Mouse (Mus musculus) frontal cortex, postnatal 10 days (tissue): ENCODE measurements around the gene Hnrnpd.

ENCODE experiments used
- DNase-seq, 2 experiments: peaks; one replicate each; pipeline ENCODE4 v3.0.0; 2022; ENCODE audit warnings: low spot score in 2 of 2, mixed read lengths in 1 of 2

The Hnrnpd gene

DNA sequence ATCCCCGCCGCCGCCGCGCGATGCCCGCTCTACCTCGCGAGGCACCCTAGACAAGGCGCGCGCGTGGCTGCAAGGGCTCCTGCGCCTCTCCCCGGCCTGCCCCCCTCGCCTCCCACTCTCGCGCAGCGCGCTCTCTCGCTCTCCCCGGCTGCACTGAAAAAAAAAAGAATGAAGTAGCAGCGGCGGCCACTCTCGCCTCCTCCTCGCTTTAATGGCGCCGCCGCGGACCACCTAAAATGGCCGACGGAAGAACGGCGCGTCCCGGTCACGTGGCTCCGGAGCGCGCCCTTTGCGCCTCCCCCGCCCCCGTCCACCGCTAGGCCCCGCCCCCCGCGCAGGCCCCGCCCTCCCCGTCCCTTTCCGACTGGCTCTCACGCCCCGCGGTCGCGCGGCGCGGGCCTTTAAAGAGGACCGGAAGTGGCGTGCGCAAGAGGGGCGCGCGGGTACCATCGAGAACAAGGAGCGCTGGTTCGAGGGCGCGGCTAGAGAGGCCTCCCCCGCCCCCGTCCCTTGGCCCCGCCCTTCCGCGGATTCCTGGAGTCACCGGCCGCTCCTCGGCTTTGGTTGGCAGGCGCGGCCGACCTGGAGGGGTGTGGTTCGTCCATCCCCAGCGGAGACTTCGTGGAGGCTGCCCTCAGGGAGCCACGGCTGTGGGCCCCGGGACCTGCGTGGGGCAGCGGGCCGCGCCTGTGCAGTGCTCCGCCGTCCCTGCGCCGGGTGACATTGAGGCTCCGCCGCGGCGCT, at the start of gene Hnrnpd, which contains the start of gene 4930524J08Rik:
Gene Hnrnpd, minus strand, starts transcription at position 240 of the 744 bp plus-strand sequence.
Gene 4930524J08Rik, plus strand, starts transcription at position 363 of the 744 bp plus-strand sequence.
- peak; percentile 92 to 93 for DNase-seq

DNA sequence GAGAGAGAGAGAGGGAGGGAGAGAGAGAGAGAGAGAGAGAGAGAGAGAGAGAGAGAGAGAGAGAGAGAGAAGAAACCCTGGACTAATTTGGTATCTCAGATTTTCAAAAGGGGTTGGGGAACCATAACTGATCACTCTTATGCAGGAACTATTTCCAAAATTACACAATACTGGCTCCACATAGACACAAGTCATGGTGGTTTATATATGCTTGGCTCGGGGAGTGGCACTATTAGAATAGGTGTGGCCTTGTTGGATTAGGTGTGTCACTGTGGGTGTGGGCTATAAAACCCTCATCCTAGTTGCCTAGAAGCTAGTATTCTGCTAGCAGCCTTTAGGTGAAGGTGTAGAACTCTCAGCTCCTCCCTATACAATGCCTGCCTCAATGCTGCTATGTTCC, 46.1 kb upstream of the Hnrnpd start:
- DNase-seq = no peak

DNA sequence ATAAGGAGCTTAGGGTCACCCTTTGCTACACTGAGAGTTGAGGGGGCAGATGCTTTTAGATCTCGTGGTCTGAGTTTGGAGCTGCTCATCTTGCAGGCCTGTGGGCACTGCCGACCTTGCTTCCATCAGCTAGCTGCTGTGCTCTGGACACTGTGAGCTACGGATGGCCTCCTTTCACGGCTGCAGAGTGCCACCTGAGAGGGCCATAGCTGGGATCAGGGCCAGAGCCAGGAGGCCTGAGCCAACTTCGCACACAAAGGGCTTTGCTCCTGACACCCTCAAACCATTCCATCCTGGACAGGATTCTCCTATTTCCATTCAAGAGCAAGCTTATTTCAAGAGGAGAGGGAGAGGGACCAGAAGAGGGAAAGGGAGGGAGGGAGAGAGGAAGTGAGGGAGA, 45.7 kb upstream of the Hnrnpd start:
- DNase-seq = no peak

DNA sequence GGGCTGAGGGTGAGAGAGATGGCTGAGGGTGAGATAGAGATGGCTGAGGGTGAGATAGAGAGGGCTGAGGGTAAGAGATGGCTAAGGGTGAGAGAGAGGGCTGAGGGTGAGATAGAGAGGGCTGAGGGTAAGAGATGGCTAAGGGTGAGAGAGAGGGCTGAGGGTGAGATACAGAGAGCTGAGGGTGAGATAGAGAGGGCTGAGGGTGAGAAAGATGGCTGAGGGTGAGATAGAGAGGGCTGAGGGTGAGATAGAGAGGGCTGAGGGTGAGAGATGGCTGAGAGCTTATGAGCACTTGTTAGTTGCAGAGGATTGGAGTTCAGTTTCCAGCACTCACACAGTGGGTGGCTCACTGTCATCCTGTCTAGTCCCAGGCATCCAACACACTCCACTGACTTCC, 41.4 kb upstream of the Hnrnpd start:
- no peak for DNase-seq

DNA sequence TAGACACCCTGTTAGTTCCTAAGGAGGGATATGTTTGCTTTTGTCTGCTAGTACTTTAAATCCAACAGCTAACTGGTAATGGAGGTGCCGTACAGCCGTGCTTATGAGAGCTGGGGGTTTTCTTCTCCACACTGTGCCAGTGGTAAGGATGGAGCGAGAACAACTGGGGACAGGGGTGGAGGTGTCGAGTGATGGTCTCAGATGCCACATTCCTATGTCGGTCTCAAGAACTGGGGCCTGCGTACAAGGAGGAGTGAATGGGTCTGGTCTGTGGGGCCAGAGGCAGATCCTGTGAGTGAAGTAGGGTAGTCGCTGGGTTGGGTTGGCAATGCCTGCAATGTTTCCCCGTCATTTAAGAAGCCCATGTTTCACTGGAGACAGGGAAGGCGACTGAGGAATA, 33.9 kb upstream of the Hnrnpd start:
- no peak for DNase-seq

DNA sequence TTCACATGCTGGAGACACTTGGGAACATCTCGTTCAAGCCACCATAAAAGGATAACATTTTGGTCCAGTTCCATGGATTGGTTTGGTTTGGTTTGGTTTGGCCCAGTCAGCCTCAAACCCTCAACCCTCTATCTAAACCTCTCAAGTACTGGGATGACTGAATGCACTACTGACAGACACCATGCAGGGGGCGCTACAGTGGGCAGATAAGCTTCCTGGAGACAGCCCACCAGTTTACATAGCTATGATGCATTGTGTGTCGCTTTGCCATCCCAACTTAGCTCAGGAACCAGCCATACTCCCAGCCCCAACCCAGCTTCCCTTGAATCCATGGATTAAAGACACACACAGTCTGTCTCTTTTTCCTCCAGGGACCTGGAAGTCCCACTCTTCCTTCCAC, 29.7 kb upstream of the Hnrnpd start:
- no peak for DNase-seq

DNA sequence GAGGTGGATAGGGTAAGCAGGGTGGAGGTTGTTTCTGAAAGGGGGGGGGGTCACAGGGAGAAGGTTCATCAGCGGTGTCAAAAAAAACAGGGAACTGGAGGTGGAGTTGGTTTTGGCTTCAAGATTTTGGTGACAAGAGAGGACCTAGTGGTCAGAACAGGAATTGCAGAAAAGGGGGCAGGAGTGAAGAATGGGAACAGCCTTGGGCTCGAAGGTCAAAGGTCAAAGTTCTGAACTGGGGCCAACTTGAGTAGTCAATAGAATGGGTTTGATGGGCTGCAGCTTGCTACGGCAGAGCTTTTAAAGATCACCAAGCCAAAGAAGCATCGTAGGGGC, 28.3 kb upstream of the Hnrnpd start:
- DNase-seq = no peak

DNA sequence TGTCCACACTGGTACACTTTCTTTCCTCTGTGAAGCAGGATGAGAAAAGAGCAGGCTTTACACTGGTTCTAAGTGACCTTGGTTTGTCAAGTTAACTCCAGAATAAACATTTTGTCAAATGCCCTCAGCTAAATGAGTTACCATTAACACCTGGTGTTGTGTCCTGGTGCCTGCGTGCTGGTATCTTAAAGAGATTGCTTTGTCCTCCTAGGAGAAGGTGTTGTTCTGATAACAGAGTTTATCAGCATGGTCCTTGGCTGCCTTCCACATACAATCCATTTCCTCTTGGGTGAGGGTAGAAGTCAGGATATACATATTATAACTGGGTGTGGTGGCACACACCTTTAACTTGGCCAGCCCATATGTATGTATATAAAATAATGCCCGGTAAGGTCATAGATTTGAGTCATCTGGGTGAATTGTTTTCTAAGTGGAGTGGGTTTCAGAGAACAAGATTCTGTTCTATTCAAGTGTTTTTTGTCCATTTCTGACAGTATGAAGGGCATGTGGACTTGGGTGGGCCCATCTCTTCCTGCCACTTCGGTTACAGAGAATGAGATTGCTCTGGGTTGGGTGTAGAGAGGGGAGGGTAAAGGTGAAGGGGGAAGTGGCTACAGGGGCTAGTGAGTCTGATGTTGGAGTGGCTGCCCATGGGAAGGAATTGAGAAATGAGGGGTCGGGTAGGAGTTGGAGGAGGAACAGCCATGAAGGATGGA, 27.7 kb upstream of the Hnrnpd start:
- no peak for DNase-seq

DNA sequence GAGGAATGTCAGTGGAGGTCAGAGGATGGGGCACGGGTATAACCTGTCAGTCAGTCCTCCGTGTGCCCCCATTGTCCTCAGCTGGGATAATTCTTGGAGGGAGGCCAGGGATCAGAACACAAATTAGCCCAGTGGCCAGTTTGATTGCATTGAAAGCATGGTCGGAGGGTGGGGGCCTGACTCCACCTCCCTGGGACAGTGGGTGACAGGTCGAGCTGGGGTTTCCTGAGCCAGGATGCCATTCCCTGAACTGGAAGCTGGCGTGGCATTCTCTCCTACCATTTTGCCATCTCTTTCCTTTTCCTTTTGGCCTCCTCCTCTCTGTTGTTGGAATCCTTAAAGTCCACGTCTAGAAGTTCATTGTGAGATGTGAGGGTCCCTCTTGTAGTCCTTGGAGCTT, 27.2 kb upstream of the Hnrnpd start:
- no peak for DNase-seq

DNA sequence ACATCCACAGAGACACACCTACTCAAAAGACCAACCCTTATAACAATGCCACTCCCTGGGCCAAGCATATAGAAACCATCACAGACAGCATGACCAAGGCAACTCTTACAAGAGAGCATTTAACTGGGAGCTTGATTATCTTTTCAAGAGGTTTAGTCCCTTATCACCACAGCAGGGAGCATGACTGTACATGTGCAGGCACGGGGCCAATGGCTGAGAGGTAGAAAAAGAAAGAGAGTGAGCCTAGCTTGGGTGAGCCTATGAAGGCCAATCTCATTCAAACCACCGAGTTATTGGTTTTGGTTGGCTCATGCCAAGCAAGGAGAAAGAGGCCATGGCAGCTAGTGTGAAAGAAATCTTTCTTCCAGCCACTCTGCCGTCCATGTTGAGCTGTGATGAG, 26.7 kb upstream of the Hnrnpd start:
- no peak for DNase-seq

DNA sequence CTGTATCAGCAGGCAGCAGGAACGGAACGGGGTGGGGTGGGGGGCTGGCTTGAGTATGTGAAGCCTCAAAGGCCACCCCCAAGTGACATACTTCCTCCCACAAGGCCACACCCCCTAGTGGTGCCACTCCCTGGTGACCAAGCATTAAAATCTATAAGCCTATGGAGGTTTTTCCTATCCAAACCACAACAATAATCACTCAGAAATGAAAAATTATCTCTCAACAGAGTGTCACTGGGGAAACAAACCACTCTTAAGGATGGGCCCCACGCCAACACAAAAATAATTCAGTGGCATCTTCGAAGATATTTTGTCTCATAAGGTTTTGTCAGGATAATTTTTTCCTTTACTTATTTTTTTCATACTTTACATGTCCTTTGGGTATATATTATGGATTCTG, 25.2 kb upstream of the Hnrnpd start:
- no peak for DNase-seq

DNA sequence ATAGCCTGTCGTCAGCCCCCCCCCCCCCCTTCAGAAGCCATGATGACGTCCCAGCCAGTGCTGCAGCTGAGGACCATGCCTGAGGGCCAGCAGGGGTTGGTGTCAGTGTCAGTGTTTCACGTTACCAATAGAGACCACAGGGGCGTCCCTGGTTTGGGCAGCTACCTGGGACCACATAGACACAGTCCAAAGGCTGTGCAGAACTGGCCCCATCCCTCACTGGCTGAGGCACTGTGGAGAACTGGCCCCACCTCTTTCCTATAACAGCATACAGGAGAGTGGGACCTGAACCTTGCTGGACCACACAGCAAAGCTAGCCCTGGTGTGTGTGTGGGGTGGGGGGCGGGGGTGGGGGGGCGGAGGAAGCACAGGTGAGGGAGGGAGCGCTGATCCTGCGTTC, 21.8 kb upstream of the Hnrnpd start:
- no peak for DNase-seq

DNA sequence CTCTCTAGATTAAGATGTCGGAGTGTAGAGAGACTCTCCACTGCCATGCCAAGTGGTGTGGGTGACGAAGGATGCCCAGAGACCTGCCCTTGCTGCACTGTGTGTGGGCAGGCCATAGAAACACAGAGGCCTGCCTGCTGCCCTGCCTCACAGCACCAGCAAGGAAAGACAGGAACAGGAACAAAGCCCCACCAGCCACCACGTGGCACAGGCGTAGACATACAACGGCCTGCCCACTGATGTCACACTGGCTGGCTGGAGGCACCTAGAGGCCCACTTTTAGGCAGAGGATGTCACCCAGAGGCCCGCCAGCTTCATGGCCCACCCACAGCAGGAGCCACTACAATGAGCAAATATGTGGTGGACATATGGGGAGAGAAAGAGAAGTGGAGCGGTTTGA, 21.3 kb upstream of the Hnrnpd start:
- DNase-seq = no peak

DNA sequence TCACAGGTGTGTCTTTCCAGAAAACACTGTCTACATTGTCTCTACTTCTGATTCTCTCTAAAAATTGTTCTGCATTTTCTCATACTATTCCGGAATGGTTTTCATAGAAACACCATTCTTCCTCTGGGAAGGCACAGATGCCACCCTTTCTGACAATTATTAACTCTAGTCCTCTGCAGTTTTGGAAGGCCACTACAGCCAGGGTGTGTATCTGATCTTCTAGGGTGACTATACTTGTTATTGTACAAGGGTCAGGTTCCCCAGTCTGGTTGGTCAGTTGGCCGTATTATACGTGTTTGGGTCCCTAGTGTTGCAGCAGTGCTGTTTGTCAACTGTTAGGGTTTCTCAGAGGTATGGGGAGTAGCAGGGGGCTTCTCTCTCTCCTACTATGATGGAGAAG, 15.9 kb upstream of the Hnrnpd start:
- no peak for DNase-seq

DNA sequence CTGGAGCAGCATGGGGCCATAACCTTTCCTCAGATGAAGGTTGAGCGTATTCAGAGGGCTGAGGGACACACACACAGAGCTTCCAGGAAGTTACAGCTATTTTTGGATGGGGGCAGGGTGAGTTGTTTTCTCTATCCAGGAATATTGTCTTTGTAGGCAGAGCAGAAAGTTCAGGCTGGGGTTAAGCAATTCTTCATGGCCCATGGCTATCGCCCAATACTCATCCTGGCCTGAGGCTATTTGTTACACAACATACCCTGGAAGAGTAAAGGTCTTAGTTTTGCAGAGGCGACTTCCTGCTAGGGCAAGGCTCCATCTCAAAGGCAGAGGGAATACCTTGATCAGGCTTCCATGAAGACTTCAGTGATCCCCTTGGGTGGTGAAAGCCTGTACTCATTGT, 15.4 kb upstream of the Hnrnpd start:
- DNase-seq = no peak

DNA sequence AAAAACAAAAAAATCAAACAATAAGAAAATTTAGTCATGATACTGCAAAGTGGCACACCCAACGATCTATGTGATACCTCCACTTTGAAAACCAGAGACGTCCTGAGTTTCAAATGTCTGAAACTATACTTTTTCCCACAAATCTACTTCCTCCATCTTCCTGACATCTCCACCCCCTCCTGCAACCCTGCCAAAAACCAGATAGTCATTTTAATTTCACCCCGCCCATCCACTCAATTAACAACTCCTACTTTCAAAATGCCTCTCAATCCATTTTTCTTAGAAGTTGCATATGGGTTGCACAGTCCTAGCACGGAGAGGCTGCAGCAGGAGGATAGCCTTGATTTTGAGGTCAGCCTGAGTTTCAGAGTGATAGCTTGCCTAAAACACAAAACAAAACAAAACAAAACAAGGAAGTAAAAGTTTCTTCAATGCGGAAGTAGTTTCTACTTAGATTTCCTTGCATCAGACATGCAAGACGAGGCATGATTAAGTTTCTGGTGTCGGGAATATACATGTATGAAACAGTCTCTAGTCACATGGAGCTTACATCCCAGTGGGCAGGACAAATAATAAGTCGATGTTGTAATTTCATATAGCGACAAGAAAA, 4.8 kb upstream of the Hnrnpd start:
- DNase-seq = no peak

DNA sequence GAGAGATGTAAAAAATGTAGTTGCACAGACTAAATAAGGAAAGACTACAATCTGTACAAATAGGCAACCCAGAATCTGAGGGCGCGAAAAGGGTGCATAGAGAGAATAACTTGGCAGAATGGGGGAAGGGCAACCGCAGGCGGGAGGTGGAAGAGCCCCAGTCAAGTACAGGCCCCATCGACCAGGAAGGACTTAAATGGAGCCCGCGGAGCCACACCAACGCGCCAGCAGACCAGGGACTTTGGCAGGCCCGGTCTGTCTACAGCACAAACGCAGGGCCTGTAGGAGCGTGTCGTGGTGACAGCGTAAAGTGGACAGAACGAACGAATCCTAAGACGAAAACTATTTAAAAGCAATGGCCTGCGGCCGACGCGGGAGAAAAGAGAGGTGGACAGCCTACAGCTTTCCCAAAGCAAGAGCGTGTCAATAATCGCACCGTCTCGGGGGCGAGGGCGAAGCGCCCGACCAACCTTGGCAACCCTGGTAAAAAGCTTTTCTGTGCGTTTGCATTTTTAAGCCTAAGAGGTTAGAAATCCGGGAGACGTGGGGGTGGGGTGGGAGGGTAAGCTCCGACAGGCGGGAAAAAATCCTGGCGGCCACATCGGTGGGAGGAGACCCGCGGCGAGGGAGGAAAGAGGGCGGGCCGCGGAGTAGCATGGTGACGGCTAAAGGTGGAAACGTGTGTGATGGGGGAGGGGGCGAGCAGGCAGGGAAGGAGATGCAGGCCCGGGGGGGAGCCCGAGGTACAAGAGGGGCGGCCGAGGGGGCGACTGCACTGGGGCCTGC, 1.0 kb downstream of the Hnrnpd start:
- peak; percentile 68 to 76 for DNase-seq

DNA sequence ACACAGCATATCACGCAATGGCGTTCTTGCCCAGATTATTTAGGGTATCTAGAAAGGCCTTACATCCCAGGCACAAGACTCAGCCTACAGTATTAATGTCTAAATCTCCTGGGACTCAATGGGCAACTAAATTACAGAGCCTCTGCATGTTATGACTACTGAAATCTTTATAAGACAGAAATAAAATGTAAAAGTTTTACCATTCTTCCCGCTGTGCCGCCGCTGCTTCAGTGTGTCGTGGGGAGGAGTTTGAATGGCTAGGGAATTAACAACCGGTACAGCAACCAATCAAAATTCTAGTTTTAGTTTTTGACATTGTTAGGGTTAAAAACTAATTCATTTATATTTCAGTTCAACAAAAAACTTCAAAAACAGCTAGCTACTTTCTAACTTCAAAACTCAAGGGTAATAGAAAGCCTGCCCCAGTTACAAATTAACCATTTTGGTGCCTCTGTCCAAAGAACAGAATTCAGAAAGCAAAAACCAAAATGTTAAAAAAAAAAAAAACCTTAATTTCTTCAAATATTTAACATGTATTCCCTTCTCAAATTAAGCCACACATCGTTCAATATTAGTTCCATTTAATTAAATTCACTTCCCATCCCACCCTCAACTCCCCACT, 2.3 kb downstream of the Hnrnpd start:
- DNase-seq = no peak

DNA sequence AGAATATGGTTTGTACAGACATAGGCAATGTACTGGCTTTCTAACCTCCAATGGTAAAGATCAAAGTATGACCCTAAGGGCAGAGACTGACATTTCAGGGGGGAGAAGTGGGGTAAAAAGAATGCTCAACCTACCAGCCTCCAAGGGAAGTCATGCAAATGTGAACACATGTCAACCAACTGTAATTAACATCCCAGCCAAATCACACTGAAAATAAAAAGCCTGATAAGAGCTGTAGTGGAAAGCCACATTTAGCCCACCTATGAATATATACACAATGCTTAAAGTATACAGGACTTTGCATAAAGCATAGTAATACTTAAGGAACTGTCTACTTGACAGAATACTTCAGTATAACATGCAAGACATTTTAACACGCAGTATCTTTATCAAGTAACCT, 3.0 kb downstream of the Hnrnpd start:
- DNase-seq = no peak

DNA sequence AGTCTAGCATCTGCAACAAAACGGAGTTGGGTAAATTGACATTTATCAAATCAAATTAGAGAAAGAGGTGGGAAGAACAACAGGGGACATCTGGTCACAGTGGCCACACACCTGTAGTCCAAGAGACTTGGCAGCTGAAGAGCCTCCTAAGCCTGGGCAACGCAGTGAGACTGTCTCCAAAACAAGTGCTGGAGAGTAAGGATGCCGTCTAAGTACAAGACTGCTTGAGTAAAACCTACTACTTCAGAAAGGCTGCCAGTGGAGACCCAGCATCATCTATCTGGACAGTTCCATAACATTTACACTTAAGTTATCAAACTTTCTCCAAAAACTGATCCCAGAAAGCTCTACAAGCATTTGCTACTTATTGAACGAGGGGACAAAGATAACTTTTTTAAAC, 3.7 kb downstream of the Hnrnpd start:
- DNase-seq = no peak

DNA sequence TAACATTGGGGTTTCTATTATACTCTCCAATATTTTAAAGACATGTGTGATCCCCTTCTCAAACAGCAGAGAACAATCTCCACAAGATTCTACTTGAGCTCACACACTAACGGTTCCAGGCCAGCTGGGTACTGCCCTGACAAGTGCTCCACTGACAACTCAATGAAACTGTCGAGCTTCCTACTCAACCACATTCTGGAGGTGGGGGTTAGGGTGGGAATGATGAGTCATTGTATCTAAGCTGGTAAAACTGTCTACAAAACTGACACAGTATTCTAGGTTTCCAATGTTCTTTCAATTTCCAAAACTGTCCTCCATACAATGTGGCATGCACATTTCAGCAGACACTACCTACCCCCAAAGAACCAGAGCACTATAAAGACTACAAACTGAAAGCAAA, 4.8 kb downstream of the Hnrnpd start:
- DNase-seq = no peak

DNA sequence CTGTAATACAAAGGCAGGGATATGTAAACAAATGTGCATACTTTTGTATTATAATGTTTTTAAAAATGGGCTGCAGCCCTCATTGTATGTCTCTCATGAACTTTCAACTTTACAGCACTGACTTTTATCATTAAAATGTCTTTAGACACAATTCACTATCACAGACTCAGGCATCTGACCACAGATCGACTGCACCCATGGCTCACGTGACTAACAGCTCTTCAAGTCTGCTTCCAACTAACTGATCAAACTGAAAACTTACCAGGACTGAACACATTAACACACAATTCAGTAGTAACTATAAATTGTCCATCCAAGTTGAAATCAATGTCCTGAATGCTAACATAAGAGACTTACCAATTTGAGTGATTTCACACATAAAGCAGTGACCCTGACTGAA, 18.8 kb downstream of the Hnrnpd start:
- no peak for DNase-seq
